Mouse (Mus musculus) myocyte (in vitro differentiated cells): Measurements from ENCODE around the gene Ptprd.

Source experiments
- CEBPB ChIP-seq: IDR thresholded peaks from 2 replicates; pipeline ENCODE4 v1.6.1; 2011; ENCODE audit warnings: mild to moderate bottlenecking, moderate library complexity; ENCODE audit not compliant: poor library complexity, insufficient read depth, severe bottlenecking
- MAX ChIP-seq: IDR thresholded peaks from one replicate; pipeline ENCODE4 v1.6.1; 2011; ENCODE audit warnings: low read depth, mild to moderate bottlenecking, control low read depth
- MYOD1 ChIP-seq, 3 experiments: IDR thresholded peaks; one replicate each; pipeline ENCODE4 v1.6.1; 2011; ENCODE audit warnings: control low read depth in 2 of 3, low read depth in 2 of 3, mild to moderate bottlenecking in 2 of 3, moderate library complexity in 1 of 3; ENCODE audit not compliant: insufficient read length in 2 of 3, control insufficient read depth in 1 of 3
- POLR2A ChIP-seq: IDR thresholded peaks from one replicate; pipeline ENCODE4 v1.6.1; 2011; ENCODE audit warnings: low read depth, mild to moderate bottlenecking, control low read depth, moderate library complexity; ENCODE audit not compliant: insufficient read length
- POLR2AphosphoS2 ChIP-seq: IDR thresholded peaks from one replicate; pipeline ENCODE4 v1.6.1; 2011; ENCODE audit warnings: low read depth, control low read depth; ENCODE audit not compliant: insufficient read length
- REST ChIP-seq: IDR thresholded peaks from one replicate; pipeline ENCODE4 v1.6.1; 2011; ENCODE audit warnings: mild to moderate bottlenecking, control low read depth, moderate library complexity; ENCODE audit not compliant: insufficient read depth, insufficient read length
- TCF12 ChIP-seq: IDR thresholded peaks from one replicate; pipeline ENCODE4 v1.6.1; 2011; ENCODE audit warnings: mild to moderate bottlenecking, control low read depth; ENCODE audit not compliant: poor library complexity, insufficient read depth, severe bottlenecking
- TCF3 ChIP-seq: IDR thresholded peaks from one replicate; pipeline ENCODE4 v1.6.1; 2011; ENCODE audit warnings: low read depth, control low read depth; ENCODE audit not compliant: insufficient read length
- USF1 ChIP-seq: IDR thresholded peaks from one replicate; pipeline ENCODE4 v1.6.1; 2011; ENCODE audit warnings: low read depth, mild to moderate bottlenecking, control low read depth, moderate library complexity

GRCm38 (mm10) chr4:77513914-77514628 lies 697.7 kb downstream of the Ptprd start:
- no peak for TF ChIP-seq MAX
- TF ChIP-seq USF1: no peak
- TF ChIP-seq REST: no peak
- no peak for TF ChIP-seq POLR2A
- no peak for TF ChIP-seq TCF3
- TF ChIP-seq TCF12: no peak
- no peak for TF ChIP-seq CEBPB
- TF ChIP-seq MYOD1 (IDR thresholded peaks at IDR 0.05; ENCODE audit: control insufficient read depth in 1 of 3, insufficient read length in 2 of 3, low read depth in 2 of 3): no peak
- TF ChIP-seq POLR2AphosphoS2: no peak
